Mouse (Mus musculus): ENCODE results near the gene Arhgap8. TPM values are rescaled to one million over a fixed set of nuclear protein-coding genes. Genes with fewer than 3 reads are reported as not detected.

The Arhgap8 gene
- polyA plus RNA-seq, 1 experiment, result 6.3 TPM

GRCm38 (mm10) chr15:84817589-84817988 is 97.7 kb downstream of the Arhgap8 start:
- H3K27ac ChIP-seq (ENCODE audit: insufficient read depth, low read depth, low read length), result no peak overlapping the region
- TF ChIP-seq POLR2A (IDR thresholded peaks at IDR 0.05; ENCODE audit: low read depth, low read length), result no peak
- no peak for TF ChIP-seq CTCF (IDR thresholded peaks at IDR 0.05; ENCODE audit: extremely low read depth, insufficient read length, insufficient replicate concordance, low read depth, low read length)
- WGBS, result 81% methylated on average over 3 of the region's 3 CpGs
- no peaks in the 10 kb centered on the region for H3K4me1 ChIP-seq (ENCODE audit: control insufficient read depth, insufficient read depth, insufficient read length, low read length)
- H3K4me3 ChIP-seq (ENCODE audit: low read depth, low read length), result no peak overlapping the region
- H3K27me3 ChIP-seq (ENCODE audit: control insufficient read depth, insufficient read depth, low read length), result no peaks in the 10 kb centered on the region
- no peaks in the 10 kb centered on the region for H3K36me3 ChIP-seq (ENCODE audit: control insufficient read depth, insufficient read depth, low read length)

GRCm38 (mm10) chr15:84818284-84818683 is 98.4 kb downstream of the Arhgap8 start:
- TF ChIP-seq CTCF (IDR thresholded peaks at IDR 0.05; ENCODE audit: extremely low read depth, insufficient read length, insufficient replicate concordance, low read depth, low read length) (no peak), POLR2A (IDR thresholded peaks at IDR 0.05; ENCODE audit: low read depth, low read length) (no peak)
- WGBS, result 81% methylated on average over 11 of the region's 11 CpGs
- H3K27ac ChIP-seq (ENCODE audit: insufficient read depth, low read depth, low read length), result no peak overlapping the region
- H3K36me3 ChIP-seq (ENCODE audit: control insufficient read depth, insufficient read depth, low read length), result no peaks in the 10 kb centered on the region
- no peaks in the 10 kb centered on the region for H3K4me1 ChIP-seq (ENCODE audit: control insufficient read depth, insufficient read depth, insufficient read length, low read length)
- no peaks in the 10 kb centered on the region for H3K27me3 ChIP-seq (ENCODE audit: control insufficient read depth, insufficient read depth, low read length)
- H3K4me3 ChIP-seq (ENCODE audit: low read depth, low read length), result no peak overlapping the region

- no peak overlapping the region for H3K27ac ChIP-seq (ENCODE audit: insufficient read depth, low read depth, low read length)
- H3K4me1 ChIP-seq (ENCODE audit: control insufficient read depth, insufficient read depth, insufficient read length, low read length), result no peaks in the 10 kb centered on the region
- no peak for TF ChIP-seq POLR2A (IDR thresholded peaks at IDR 0.05; ENCODE audit: low read depth, low read length)
- TF ChIP-seq CTCF (IDR thresholded peaks at IDR 0.05; ENCODE audit: extremely low read depth, insufficient read length, insufficient replicate concordance, low read depth, low read length), result no peak
- H3K36me3 ChIP-seq (ENCODE audit: control insufficient read depth, insufficient read depth, low read length), result no peaks in the 10 kb centered on the region
- no peaks in the 10 kb centered on the region for H3K27me3 ChIP-seq (ENCODE audit: control insufficient read depth, insufficient read depth, low read length)
- 72% methylated on average over 4 of the region's 4 CpGs for WGBS
- no peak overlapping the region for H3K4me3 ChIP-seq (ENCODE audit: low read depth, low read length)
These were observed 101.0 kb downstream of the Arhgap8 start for GRCm38 (mm10) chr15:84820811-84821210.

Other genes with a start within 250 kb of the Arhgap8 start
- 2.1 and 2.9 TPM in 2 replicates for gene Rtl6, start 162.2 kb upstream of the Arhgap8 start, polyA plus RNA-seq (2012; rRNA removed)
- 43.2 and 82.9 TPM in 2 replicates for gene Prr5, start 50.4 kb upstream of the Arhgap8 start, polyA plus RNA-seq (2012; rRNA removed)
- gene Phf21b, start 136.0 kb downstream of the Arhgap8 start, polyA plus RNA-seq (2012; rRNA removed), result 2.1 and 5.1 TPM in 2 replicates
- gene Gm29666, start 200.0 kb downstream of the Arhgap8 start, polyA plus RNA-seq (2012; rRNA removed), result 0.05 and 0.09 TPM in 2 replicates
- gene Nup50, start 203.4 kb downstream of the Arhgap8 start, polyA plus RNA-seq (2012; rRNA removed), result 3.7 and 7.3 TPM in 2 replicates